Mouse (Mus musculus) kidney, postnatal 25 days (tissue): ENCODE measurements around the gene Dnah14.

ENCODE experiments used
- DNase-seq, 2 experiments: peaks; one replicate each; pipeline ENCODE4 v3.0.0; 2021; ENCODE audit warnings: mixed read lengths in 2 of 2

Gene Dnah14

DNA sequence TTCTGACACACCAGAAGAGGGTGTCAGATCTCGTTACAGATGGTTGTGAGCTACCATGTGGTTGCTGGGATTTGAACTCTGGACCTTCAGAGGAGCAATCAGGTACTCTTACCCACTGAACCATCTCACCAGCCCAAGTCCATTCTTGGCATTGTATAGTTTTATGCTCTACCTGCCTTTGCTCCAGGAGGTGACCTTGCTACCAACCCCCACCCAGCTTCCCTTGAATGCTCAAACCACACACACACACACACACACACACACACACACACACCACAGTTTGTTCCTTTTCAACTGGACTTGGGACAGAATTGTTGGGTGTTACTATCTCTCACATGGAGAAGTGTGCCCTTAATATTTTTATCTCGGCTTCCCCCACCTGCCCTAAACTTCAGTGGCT lies 280.0 kb downstream of the Dnah14 start:
- DNase-seq, result no peak

DNA sequence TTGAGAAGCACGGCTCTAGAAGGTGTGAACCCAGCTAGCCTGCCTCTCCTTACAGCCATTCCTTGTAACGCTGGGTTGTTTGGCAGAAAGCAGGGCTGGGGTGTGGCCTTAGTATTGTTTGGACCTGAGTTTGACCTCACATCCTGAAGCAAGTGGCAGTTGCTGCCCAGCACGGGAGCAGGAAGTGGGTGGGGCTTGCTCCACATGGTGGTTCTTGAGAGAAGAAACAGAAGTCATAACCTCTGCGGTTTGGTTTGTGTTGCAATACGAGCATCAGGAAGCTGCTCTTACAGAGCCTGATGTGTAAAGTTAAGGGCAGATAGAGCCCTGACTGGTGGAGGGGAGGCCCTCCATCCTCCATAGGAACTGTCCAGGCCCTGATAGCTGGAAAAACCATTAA lies 284.3 kb downstream of the Dnah14 start:
- DNase-seq, result peak; percentile 89 to 93

GRCm38 (mm10) chr1:181861181-181861902 lies 285.0 kb downstream of the Dnah14 start:
- DNase-seq, result no peak

GRCm38 (mm10) chr1:181862676-181863374 lies 286.5 kb downstream of the Dnah14 start:
- peak; percentile 30 to 66 for DNase-seq

DNA sequence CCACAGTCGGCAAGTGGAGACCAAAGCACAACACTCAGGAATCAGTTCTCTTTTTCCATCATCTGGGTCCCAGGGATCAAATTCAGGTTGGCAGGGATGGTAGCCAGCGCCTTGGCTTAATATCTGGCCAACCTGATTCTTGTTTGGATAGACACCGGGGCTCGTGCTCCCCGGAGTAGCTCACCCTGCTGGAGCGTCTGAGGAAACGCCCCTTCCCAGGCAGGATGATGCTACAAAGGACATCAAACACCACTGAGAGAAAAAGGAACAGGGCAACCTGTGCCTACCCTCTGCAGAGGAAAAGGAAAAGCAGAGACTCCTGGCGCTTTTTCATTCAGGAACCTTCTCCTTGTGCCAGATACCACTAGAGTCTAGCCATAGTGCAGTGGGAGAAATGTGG lies 287.1 kb downstream of the Dnah14 start:
- DNase-seq, result no peak
